Mouse (Mus musculus) forebrain, embryonic 11.5 days (tissue): ENCODE measurements around the gene Ptbp1. TPM values are rescaled to one million over a fixed set of nuclear protein-coding genes. Genes with fewer than 3 reads are reported as not detected.
"Not testable (repeated sequence)": the region's sequence is repeated elsewhere in the genome, so short reads cannot be mapped to it uniquely, and the experiment has no call there.

Experiments used
- ATAC-seq: fragments of 200-750 bp; cut with Nextera tagmentation; replicated peaks from 2 replicates; pipeline ENCODE4 v1.8.0; 2017; ENCODE audit warnings: moderate TSS enrichment; ENCODE audit not compliant: low FRiP score
- DNase-seq: peaks from one replicate; pipeline ENCODE4 v3.0.0-alpha.2; 2017; ENCODE audit warnings: low spot score
- H3K27ac ChIP-seq: fragments of 300-500 bp; sonication (generic); 2 replicates; pipeline ENCODE4 v1.5.1; 2014; ENCODE audit warnings: low read depth, low read length
- H3K27me3 ChIP-seq: fragments of 300-500 bp; sonication (generic); 2 replicates; pipeline ENCODE4 v1.6.1; 2014; ENCODE audit warnings: mild to moderate bottlenecking, low read length, mixed read lengths; ENCODE audit not compliant: control insufficient read depth, insufficient read depth
- H3K36me3 ChIP-seq: fragments of 300-500 bp; sonication (generic); 2 replicates; pipeline ENCODE4 v1.6.1; 2014; ENCODE audit warnings: mild to moderate bottlenecking, low read length, moderate library complexity, mixed read lengths; ENCODE audit not compliant: control insufficient read depth, insufficient read depth
- H3K4me1 ChIP-seq: fragments of 300-500 bp; sonication (generic); replicated peaks from 2 replicates; pipeline ENCODE4 v1.6.1; 2014; ENCODE audit warnings: low read length, mixed read lengths; ENCODE audit not compliant: control insufficient read depth, insufficient read depth
- H3K4me2 ChIP-seq: fragments of 300-500 bp; sonication (generic); 2 replicates; pipeline ENCODE4 v1.6.1; 2014; ENCODE audit warnings: low read depth, mild to moderate bottlenecking, low read length, moderate library complexity, mixed read lengths; ENCODE audit not compliant: severe bottlenecking
- H3K4me3 ChIP-seq: fragments of 300-500 bp; sonication (generic); 2 replicates; pipeline ENCODE4 v1.5.1; 2014; ENCODE audit warnings: low read depth, low read length
- H3K9ac ChIP-seq: fragments of 300-500 bp; sonication (generic); 2 replicates; pipeline ENCODE4 v1.6.1; 2014; ENCODE audit warnings: low read length
- H3K9me3 ChIP-seq: fragments of 300-500 bp; sonication (generic); 2 replicates; pipeline ENCODE4 v1.6.1; 2016; ENCODE audit warnings: low read length, mixed read lengths; ENCODE audit not compliant: control insufficient read depth
- WGBS: fragments of 180-500 bp; shearing (Covaris S2); extraction: QIAGEN DNeasy Blood & Tissue Kit; methylation state at CpG from one replicate; pipeline ENCODE4 v1.1.7; 2014; 5-methylcytosine and 5-hydroxymethylcytosine counted together
- polyA plus RNA-seq: library from polyadenylated mRNA; unstranded; fragments of >200 nt; fragmentation: Nextera tagmentation; extraction: Ambion mirVana; gene quantifications from 2 replicates; pipeline ENCODE4 v1.2.1, GENCODE M21; 2014

Gene Ptbp1
- polyA plus RNA-seq, 1 experiment from 2014 or later: 295 TPM

GRCm38 (mm10) chr10:79877174-79877573 is 22.9 kb downstream of the Ptbp1 start:
- no peak for DNase-seq
- Histone ChIP-seq H3K9me3 (no peaks in the 10 kb centered on the region), H3K36me3 (no peaks in the 10 kb centered on the region), H3K4me1 (peaks cover 13% of the 10 kb centered on the region; the same call in 1 of the 2 replicates), H3K4me2 (no peak overlapping the region), H3K9ac (no peak overlapping the region), H3K4me3 (no peak overlapping the region), H3K27me3 (peaks cover 4% of the 10 kb centered on the region), H3K27ac (no peak overlapping the region)
- WGBS: 60% methylated on average over 1 of the region's 1 CpGs
- ATAC-seq: no peak

- H3K4me1 ChIP-seq: peaks cover 10% of the 10 kb centered on the region; the same call in 1 of the 2 replicates
- H3K27me3 ChIP-seq: peaks cover 9% of the 10 kb centered on the region
- H3K36me3 ChIP-seq: no peaks in the 10 kb centered on the region
- 51% methylated on average over 12 of the region's 12 CpGs for WGBS
- no peak for DNase-seq
- no peak overlapping the region for H3K9ac ChIP-seq
- H3K4me3 ChIP-seq: no peak overlapping the region
- no peak overlapping the region for H3K27ac ChIP-seq
- no peak for ATAC-seq
- H3K9me3 ChIP-seq: no peaks in the 10 kb centered on the region
- no peak overlapping the region for H3K4me2 ChIP-seq
Observed at GRCm38 (mm10) chr10:79877757-79878156, 23.5 kb downstream of the Ptbp1 start.

GRCm38 (mm10) chr10:79879527-79879926 is 25.3 kb downstream of the Ptbp1 start:
- no peak overlapping the region for H3K27ac ChIP-seq
- no peak overlapping the region for H3K4me2 ChIP-seq
- ATAC-seq: no peak
- 69% methylated on average over 3 of the region's 3 CpGs for WGBS
- no peak overlapping the region for H3K4me3 ChIP-seq
- H3K9me3 ChIP-seq: no peaks in the 10 kb centered on the region
- H3K9ac ChIP-seq: no peak overlapping the region
- no peak for DNase-seq
- peaks cover 22% of the 10 kb centered on the region for H3K27me3 ChIP-seq
- peaks cover 5% of the 10 kb centered on the region; the same call in 1 of the 2 replicates for H3K4me1 ChIP-seq
- H3K36me3 ChIP-seq: no peaks in the 10 kb centered on the region

- DNase-seq (no peak), ATAC-seq (no peak)
- no peak overlapping the region for H3K27ac ChIP-seq
- no peaks in the 10 kb centered on the region for H3K9me3 ChIP-seq
- no peak overlapping the region for H3K9ac ChIP-seq
- H3K4me3 ChIP-seq: no peak overlapping the region
- H3K27me3 ChIP-seq: peaks cover 22% of the 10 kb centered on the region
- WGBS: 16% methylated on average over 9 of the region's 9 CpGs
- H3K4me2 ChIP-seq: no peak overlapping the region
- peaks cover 4% of the 10 kb centered on the region; the same call in 1 of the 2 replicates for H3K4me1 ChIP-seq
- H3K36me3 ChIP-seq: no peaks in the 10 kb centered on the region
Observed at GRCm38 (mm10) chr10:79880721-79881120, 26.5 kb downstream of the Ptbp1 start.

- Histone ChIP-seq H3K9ac (peak overlapping the region; percentile 27; the same call in 1 of the 2 replicates), H3K36me3 (no peaks in the 10 kb centered on the region), H3K27ac (no peak overlapping the region), H3K4me2 (0 out of 2 replicates have a peak overlapping the region, but pooled peaks have one; percentile 20), H3K9me3 (no peaks in the 10 kb centered on the region), H3K4me1 (peaks cover 4% of the 10 kb centered on the region; the same call in 1 of the 2 replicates), H3K27me3 (peaks cover 22% of the 10 kb centered on the region), H3K4me3 (no peak overlapping the region)
- ATAC-seq: no peak
- no peak for DNase-seq
- 6% methylated on average over 22 of the region's 22 CpGs for WGBS
Observed at GRCm38 (mm10) chr10:79881981-79882380, 27.8 kb downstream of the Ptbp1 start.

- Histone ChIP-seq H3K4me3 (no peak overlapping the region), H3K27me3 (peaks cover 22% of the 10 kb centered on the region)
Observed at GRCm38 (mm10) chr10:79883297-79884084, 29.3 kb downstream of the Ptbp1 start.

GRCm38 (mm10) chr10:79884446-79884845 is 30.2 kb downstream of the Ptbp1 start:
- DNase-seq: no peak
- Histone ChIP-seq H3K4me2 (no peak overlapping the region), H3K36me3 (no peaks in the 10 kb centered on the region), H3K9ac (no peak overlapping the region), H3K27ac (no peak overlapping the region), H3K27me3 (peaks cover 22% of the 10 kb centered on the region), H3K9me3 (no peaks in the 10 kb centered on the region), H3K4me3 (no peak overlapping the region), H3K4me1 (peaks cover 4% of the 10 kb centered on the region; the same call in 1 of the 2 replicates)
- ATAC-seq: no peak
- 82% methylated on average over 4 of the region's 4 CpGs for WGBS

More at GRCm38 (mm10) chr10:79883297-79884084, 29.3 kb downstream of the Ptbp1 start:
- ATAC-seq: peak; percentile 57; the same call in 1 of the 2 replicates
- Histone ChIP-seq H3K36me3 (no peaks in the 10 kb centered on the region), H3K4me2 (no peak overlapping the region), H3K4me1 (peaks cover 4% of the 10 kb centered on the region; the same call in 1 of the 2 replicates), H3K9ac (no peak overlapping the region), H3K9me3 (no peaks in the 10 kb centered on the region), H3K27ac (no peak overlapping the region)
- peak; percentile 89 for DNase-seq
- 17% methylated on average over 22 of the region's 22 CpGs for WGBS

- H3K27me3 ChIP-seq: peaks cover 22% of the 10 kb centered on the region
- H3K9ac ChIP-seq, H3K9me3 ChIP-seq, H3K27ac ChIP-seq, H3K4me1 ChIP-seq, H3K4me3 ChIP-seq, ATAC-seq, H3K36me3 ChIP-seq, H3K4me2 ChIP-seq, DNase-seq: not testable (repeated sequence)
- 77% methylated on average over 2 of the region's 3 CpGs for WGBS
Observed at GRCm38 (mm10) chr10:79884938-79885337, 30.7 kb downstream of the Ptbp1 start.
